17 mouse cellular contexts compared by ENCODE assay signal in the genomic region with DNA sequence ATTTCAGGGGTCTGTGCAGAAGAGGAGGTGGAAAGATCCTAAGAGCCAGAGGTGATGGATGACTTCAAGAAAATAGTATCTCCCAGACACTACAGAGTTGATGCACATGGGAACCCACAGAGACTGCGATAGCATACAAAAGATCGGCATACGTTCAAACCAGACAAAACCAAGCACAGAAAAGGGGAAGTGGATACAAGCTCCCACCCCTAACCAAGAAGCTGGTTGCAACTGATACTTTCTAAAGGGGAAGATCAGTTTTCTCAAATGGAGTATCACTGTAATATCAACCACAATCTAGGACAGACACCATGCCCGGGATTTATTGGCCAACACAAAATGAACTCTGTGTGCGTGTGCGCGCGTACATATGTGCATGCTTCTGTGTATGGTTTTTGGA.
DNase-seq lines count a peak whose midpoint lies in the region; ATAC-seq lines count a peak whose summit lies in the region.
"Had no signal": no experiment of that assay in that cellular context is flagged by ENCODE, and none has a peak within 500 bp of the region (broad histone marks: within the 10 kb centered on the region; RNA-seq: fewer than 3 reads in every experiment).

No protein-coding gene starts in this region.

- peak; percentile 3 to 6 for DNase-seq in B cell, adult 2 months
- DNase-seq in MEL-GATA-1-ER (ENCODE audit: extremely low read depth, low read depth), result peak; percentile 62
- peak; percentile 38 for DNase-seq in splenic B cell, adult 2 months (ENCODE audit: low read depth, low spot score)
- no peak for DNase-seq in retina, postnatal 1 day
- no peak for DNase-seq in left cerebral cortex, adult 18-20 months (ENCODE audit: low spot score in 2 of 2)
- no peak for DNase-seq in gastrocnemius, postnatal 4 days (ENCODE audit: low spot score in 2 of 2)
- DNase-seq: adrenal gland, adult 2 months; adrenal gland, postnatal 25 days; cerebellum, adult 2 months; cerebellum, postnatal 10 days; gastrocnemius, postnatal 10 days had no signal

- ATAC-seq in hematopoietic stem cell, adult 5-6 weeks (replicated peaks in 1 of 2; ENCODE audit: insufficient read depth in 1 of 2, low FRiP score in 2 of 2, low TSS enrichment in 1 of 2, low read depth in 1 of 2, poor library complexity in 2 of 2, severe bottlenecking in 2 of 2), result peak; percentile 82 to 85
- ATAC-seq: forebrain, embryonic 16.5 days had no signal

- H3K27me3 ChIP-seq in splenic B cell, adult 2 months (ENCODE audit: control insufficient read depth, insufficient read depth, low read length, poor library complexity, severe bottlenecking), result no peaks in the 10 kb centered on the region
- H3K27me3 ChIP-seq: embryonic facial prominence, embryonic 12.5 days; forebrain, embryonic 12.5 days; heart, embryonic 12.5 days; hindbrain, embryonic 15.5 days had no signal

- H3K36me3 ChIP-seq in splenic B cell, adult 2 months (ENCODE audit: control insufficient read depth, insufficient read depth, low read length, poor library complexity, severe bottlenecking), result no peaks in the 10 kb centered on the region
- H3K36me3 ChIP-seq: embryonic facial prominence, embryonic 12.5 days; forebrain, embryonic 12.5 days; heart, embryonic 12.5 days; hindbrain, embryonic 15.5 days had no signal

Comparison
In these comparisons a context has a peak if more than half of its experiments do, and no peak if none do; other contexts are left out.
1. DNase-seq: peak in B cell, adult 2 months (2 of 2), MEL-GATA-1-ER (single experiment) and splenic B cell, adult 2 months (single experiment); none in retina, postnatal 1 day (single experiment), left cerebral cortex, adult 18-20 months (0 of 2) and gastrocnemius, postnatal 4 days (0 of 2).